Mouse (Mus musculus) stomach, postnatal 0 days (tissue): ENCODE data around the gene Pgpep1. TPM values are rescaled to one million over a fixed set of nuclear protein-coding genes. Genes with fewer than 3 reads are reported as not detected.

Source experiments
- ATAC-seq: fragments of 200-750 bp; cut with Nextera tagmentation; 2 replicates; pipeline ENCODE4 v1.8.0; 2017; ENCODE audit not compliant: low FRiP score, low TSS enrichment
- DNase-seq: peaks from one replicate; pipeline ENCODE4 v3.0.0-alpha.2; 2016; ENCODE audit warnings: low spot score
- H3K27ac ChIP-seq: fragments of 300-500 bp; sonication (generic); replicated peaks from 2 replicates; pipeline ENCODE4 v1.5.1; 2014; ENCODE audit warnings: mild to moderate bottlenecking, control low read depth
- H3K27me3 ChIP-seq: fragments of 300-500 bp; sonication (generic); 2 replicates; pipeline ENCODE4 v1.6.1; 2014; ENCODE audit warnings: low read length; ENCODE audit not compliant: control insufficient read depth, insufficient read depth
- H3K36me3 ChIP-seq: fragments of 300-500 bp; sonication (generic); 2 replicates; pipeline ENCODE4 v1.6.1; 2014; ENCODE audit warnings: low read length, mixed read lengths; ENCODE audit not compliant: control insufficient read depth, insufficient read depth
- H3K4me1 ChIP-seq: fragments of 300-500 bp; sonication (generic); replicated peaks from 2 replicates; pipeline ENCODE4 v1.6.1; 2014; ENCODE audit warnings: antibody characterized with exemption; ENCODE audit not compliant: control insufficient read depth, insufficient read depth
- H3K4me2 ChIP-seq: fragments of 300-500 bp; sonication (generic); replicated peaks from 2 replicates; pipeline ENCODE4 v1.6.1; 2014; ENCODE audit warnings: low read depth, mild to moderate bottlenecking, control low read depth, moderate library complexity
- H3K4me3 ChIP-seq: fragments of 300-500 bp; sonication (generic); 2 replicates; pipeline ENCODE4 v1.5.1; 2014; ENCODE audit warnings: low read depth, low read length, control low read depth
- H3K9ac ChIP-seq: fragments of 300-500 bp; sonication (generic); 2 replicates; pipeline ENCODE4 v1.6.1; 2014; ENCODE audit warnings: mild to moderate bottlenecking, low read length, control low read depth, mixed read lengths
- H3K9me3 ChIP-seq: fragments of 300-500 bp; sonication (generic); 2 replicates; pipeline ENCODE4 v1.6.1; 2016; ENCODE audit warnings: low read length; ENCODE audit not compliant: control insufficient read depth
- CTCF ChIP-seq: IDR thresholded peaks from 2 replicates; pipeline ENCODE4 v1.5.1; 2016; ENCODE audit warnings: antibody characterized with exemption, low read depth, mild to moderate bottlenecking, moderate library complexity
- EP300 ChIP-seq: optimal IDR thresholded peaks from 2 replicates; pipeline ENCODE3; 2016; ENCODE audit warnings: antibody characterized with exemption
- WGBS: fragments of 180-500 bp; shearing (Covaris S2); extraction: QIAGEN DNeasy Blood & Tissue Kit; methylation state at CpG from one replicate; pipeline ENCODE4 v1.1.7; 2014; 5-methylcytosine and 5-hydroxymethylcytosine counted together
- polyA plus RNA-seq: library from polyadenylated mRNA; unstranded; fragments of >200 nt; fragmentation: Nextera tagmentation; extraction: Ambion mirVana; gene quantifications from 2 replicates; pipeline ENCODE4 v1.2.1, GENCODE M21; 2015

Pgpep1 gene
- polyA plus RNA-seq, 1 experiment from 2014 or later, result 23.3 TPM

GRCm38 (mm10) chr8:70609849-70610795 is 50.1 kb downstream of the Pgpep1 start:
- Histone ChIP-seq H3K9me3 (no peaks in the 10 kb centered on the region), H3K4me3 (peak overlapping the region; percentile 75), H3K9ac (peak overlapping the region; percentile 60), H3K27ac (peak overlapping the region; percentile 97), H3K27me3 (no peaks in the 10 kb centered on the region), H3K4me2 (peak overlapping the region; percentile 94), H3K4me1 (peaks cover 3% of the 10 kb centered on the region), H3K36me3 (no peaks in the 10 kb centered on the region)
- under 1% methylated on average over 39 of the region's 45 CpGs for WGBS
- ATAC-seq (peak; percentile 85), DNase-seq (peak; percentile 94)
- no peak for TF ChIP-seq CTCF
- TF ChIP-seq EP300, result peak; percentile 10

DNA sequence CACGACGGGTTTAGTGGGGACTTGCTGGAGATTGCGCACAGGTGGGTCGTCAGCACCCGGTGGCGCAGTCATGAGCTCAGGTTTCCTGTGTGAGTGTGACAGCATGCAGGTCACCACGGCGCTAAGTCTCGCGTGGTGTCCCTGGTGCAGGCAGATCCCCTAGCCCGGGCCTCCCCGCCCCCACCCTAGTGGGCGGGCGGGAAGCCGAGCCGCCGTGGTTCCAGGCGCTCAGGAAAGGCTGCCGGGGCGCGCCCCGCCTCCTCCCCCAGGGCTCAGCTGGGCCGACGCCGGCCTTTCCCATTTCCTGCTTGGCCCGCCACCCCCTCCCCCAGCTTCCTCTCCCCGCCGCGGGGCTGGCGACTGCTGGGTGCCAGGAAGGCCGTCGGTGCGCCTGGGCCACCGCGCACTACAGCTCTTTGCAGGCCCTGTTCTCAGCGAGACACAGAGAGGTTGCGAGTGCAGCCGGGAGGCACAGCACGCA is 50.8 kb downstream of the Pgpep1 start:
- Histone ChIP-seq H3K27me3 (no peaks in the 10 kb centered on the region), H3K4me2 (peak overlapping the region; percentile 94), H3K9ac (peak overlapping the region; percentile 60), H3K36me3 (no peaks in the 10 kb centered on the region), H3K9me3 (no peaks in the 10 kb centered on the region), H3K27ac (peak overlapping the region; percentile 97), H3K4me3 (peak overlapping the region; percentile 75), H3K4me1 (peaks cover 3% of the 10 kb centered on the region)
- ATAC-seq (peak; percentile 70), DNase-seq (peak; percentile 92)
- TF ChIP-seq CTCF (peak; percentile 3; the same call in 1 of the 2 replicates), EP300 (peak; percentile 80)
- WGBS, result 1% methylated on average over 32 of the region's 39 CpGs

DNA sequence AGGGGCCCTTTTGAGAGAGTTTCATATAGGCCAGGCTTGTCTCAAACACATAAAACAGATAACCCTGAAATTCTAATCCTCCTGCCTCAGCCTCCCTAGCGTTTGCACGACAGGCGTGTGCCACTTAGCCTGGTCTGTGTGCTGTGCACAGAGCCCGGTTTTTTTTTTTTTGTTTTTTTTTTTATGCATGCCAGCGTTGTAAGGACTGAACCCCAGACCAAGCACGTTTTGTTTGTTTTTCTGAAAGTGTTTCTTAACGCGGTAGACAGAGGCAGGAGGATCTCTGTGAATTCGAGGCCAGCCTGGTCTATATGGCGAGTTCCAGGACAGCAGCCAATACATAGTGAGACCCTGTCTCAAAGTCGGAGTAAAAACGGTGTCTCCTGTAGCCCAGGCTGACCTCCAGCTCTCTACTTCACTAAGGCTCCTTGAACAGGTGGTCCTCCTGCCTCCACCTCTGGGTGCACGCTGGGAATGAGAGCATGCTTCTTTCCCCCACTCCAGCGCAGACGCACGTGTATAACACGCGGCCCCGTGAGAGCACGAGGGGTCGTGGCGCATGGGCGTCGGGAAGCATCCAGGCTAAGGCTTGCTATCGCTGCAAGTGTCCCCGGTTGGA is 51.3 kb downstream of the Pgpep1 start, which contains the start of gene Ssbp4:
TSS of gene Ssbp4 (minus strand) at position 124 of the 619 bp plus-strand sequence.
- H3K4me3 ChIP-seq, result peak within 1 kb of the TSS; percentile 75
- DNase-seq (no peak), ATAC-seq (no peak)
- WGBS, result 3% methylated on average over 26 of the region's 26 CpGs
- H3K27me3 ChIP-seq, result no peaks in the 10 kb centered on the region
- peak within 1 kb of the TSS; percentile 92 for H3K9ac ChIP-seq
- peaks cover 3% of the 10 kb centered on the region for H3K4me1 ChIP-seq
- TF ChIP-seq CTCF (no peak), EP300 (no peak)
- H3K9me3 ChIP-seq, result no peaks in the 10 kb centered on the region
- H3K36me3 ChIP-seq, result no peaks in the 10 kb centered on the region
- H3K27ac ChIP-seq, result peak within 1 kb of the TSS; percentile 97
- peak within 1 kb of the TSS; percentile 94 for H3K4me2 ChIP-seq

DNA sequence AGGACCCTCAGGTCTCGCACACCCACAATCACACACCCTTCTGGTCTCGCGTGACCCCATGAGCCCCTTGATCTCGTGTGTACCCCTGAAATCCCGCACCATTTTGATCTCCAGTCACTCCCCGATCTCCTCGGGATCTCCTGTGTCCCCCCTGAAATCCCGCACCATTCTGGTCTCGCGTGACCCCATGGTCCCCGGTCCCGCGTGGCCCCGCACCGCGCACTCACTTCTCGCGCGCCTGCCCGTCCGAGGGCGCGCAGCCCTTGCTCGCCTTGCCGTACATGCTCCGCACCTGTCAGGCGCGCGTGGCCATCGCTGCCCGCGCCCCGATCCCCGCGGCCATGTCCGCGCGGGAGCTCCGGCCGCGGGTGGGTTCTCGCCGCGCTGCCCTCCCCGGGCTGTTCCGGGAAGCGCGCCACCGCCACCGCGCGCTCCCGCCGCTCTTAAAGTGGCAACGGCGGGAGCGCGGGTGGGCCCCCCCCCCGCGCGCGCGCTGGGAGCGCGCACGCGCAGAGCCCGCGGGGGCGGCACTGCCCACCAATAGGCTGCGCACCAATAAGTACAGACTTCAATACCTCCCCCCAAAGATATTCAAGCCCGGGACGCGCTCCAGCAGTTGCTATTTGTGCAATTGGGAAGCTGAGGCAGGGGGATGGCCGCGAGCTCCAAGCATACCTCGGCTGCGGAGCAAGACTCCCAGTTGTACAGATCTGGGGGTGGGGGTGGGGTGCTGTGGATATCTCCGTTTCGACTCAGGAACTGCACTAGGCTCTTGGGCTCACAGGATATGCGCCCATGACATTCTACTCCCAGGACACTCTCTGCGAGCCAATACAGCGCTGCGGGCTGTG is 52.1 kb downstream of the Pgpep1 start:
- no peaks in the 10 kb centered on the region for H3K36me3 ChIP-seq
- ATAC-seq (no peak), DNase-seq (peak; percentile 58)
- no peaks in the 10 kb centered on the region for H3K27me3 ChIP-seq
- H3K4me2 ChIP-seq, result peak overlapping the region; percentile 87
- TF ChIP-seq EP300, result no peak
- no peak for TF ChIP-seq CTCF
- peaks cover 3% of the 10 kb centered on the region for H3K4me1 ChIP-seq
- H3K4me3 ChIP-seq, result peak overlapping the region; percentile 75
- peak overlapping the region; percentile 92 for H3K9ac ChIP-seq
- 1% methylated on average over 63 of the region's 84 CpGs for WGBS
- no peaks in the 10 kb centered on the region for H3K9me3 ChIP-seq
- H3K27ac ChIP-seq, result peak overlapping the region; percentile 97

- H3K9me3 ChIP-seq, result no peaks in the 10 kb centered on the region
- DNase-seq (no peak), ATAC-seq (no peak)
- H3K36me3 ChIP-seq, result no peaks in the 10 kb centered on the region
- peak overlapping the region; percentile 87 for H3K4me2 ChIP-seq
- H3K27me3 ChIP-seq, result no peaks in the 10 kb centered on the region
- H3K4me3 ChIP-seq, result peak overlapping the region; percentile 75
- whole genome bisulfite sequencing, result 25% methylated on average over 6 of the region's 6 CpGs
- TF ChIP-seq CTCF, result no peak
- TF ChIP-seq EP300, result no peak
- peaks cover 3% of the 10 kb centered on the region for H3K4me1 ChIP-seq
- H3K9ac ChIP-seq, result peak overlapping the region; percentile 92
- H3K27ac ChIP-seq, result peak overlapping the region; percentile 97; the same call in 1 of the 2 replicates
These were observed 52.6 kb downstream of the Pgpep1 start for GRCm38 (mm10) chr8:70607603-70607897.
